Mouse (Mus musculus): ENCODE measurements around the gene Rps21. TPM values are rescaled to one million over a fixed set of nuclear protein-coding genes. Genes with fewer than 3 reads are reported as not detected.

The Rps21 gene
- polyA plus RNA-seq, 1 experiment from 2014 or later, result 631 TPM

DNA sequence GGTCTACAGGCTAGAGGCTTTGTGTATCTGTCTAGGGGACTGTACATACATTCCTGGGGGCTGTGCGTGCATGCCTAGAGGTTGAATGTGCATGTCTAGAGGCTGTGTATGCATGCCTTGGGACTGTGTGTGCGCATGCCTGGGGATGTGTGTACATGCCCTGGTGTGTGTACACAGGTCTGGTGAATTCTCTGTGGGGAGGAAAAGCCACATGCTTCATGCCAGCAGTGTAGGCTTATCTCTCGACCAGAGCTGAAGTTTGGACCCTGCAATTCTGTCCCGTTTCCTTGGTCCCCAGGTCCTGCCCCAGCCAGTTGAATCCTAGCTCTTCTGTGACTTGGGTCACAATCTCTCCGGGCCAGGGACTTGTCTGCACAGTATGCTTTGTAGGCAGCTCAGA lies 34.4 kb downstream of the Rps21 start:
- Histone ChIP-seq H3K9me3 (no peaks in the 10 kb centered on the region), H3K27ac (no peak overlapping the region), H3K27me3 (no peaks in the 10 kb centered on the region; the same call in 1 of the 2 replicates), H3K36me3 (no peaks in the 10 kb centered on the region), H3K4me1 (replicated peaks) (peaks cover 9% of the 10 kb centered on the region), H3K9ac (replicated peaks) (no peak overlapping the region), H3K4me3 (replicated peaks) (no peak overlapping the region), H3K4me2 (no peak overlapping the region)
- ATAC-seq (ENCODE audit: insufficient number of reproducible peaks, insufficient read depth, low FRiP score, low TSS enrichment, low read depth), result no peak
- WGBS, result 79% methylated on average over 5 of the region's 5 CpGs

DNA sequence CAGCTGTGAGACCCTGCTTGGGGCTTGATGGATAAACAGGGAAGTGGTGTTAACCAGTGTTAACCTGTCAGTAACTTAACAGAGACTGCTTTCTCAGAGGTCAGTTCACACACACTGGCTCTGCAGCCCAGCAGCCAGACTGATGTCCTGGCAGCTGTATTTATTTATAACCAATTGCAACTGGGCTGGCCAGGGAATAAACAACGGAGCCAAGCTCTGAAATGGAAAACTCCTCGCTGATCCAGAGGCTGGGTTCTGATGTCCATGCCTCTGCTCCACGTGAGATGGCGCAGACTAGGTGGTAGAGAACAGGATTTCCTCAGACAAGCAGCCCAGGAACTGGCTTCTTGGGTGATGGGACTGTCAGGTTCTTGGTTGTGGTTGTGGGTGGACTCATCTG lies 34.8 kb downstream of the Rps21 start:
- Histone ChIP-seq H3K4me3 (replicated peaks) (no peak overlapping the region), H3K27ac (no peak overlapping the region), H3K4me1 (replicated peaks) (peaks cover 9% of the 10 kb centered on the region), H3K9ac (replicated peaks) (no peak overlapping the region), H3K9me3 (no peaks in the 10 kb centered on the region), H3K36me3 (no peaks in the 10 kb centered on the region), H3K4me2 (no peak overlapping the region), H3K27me3 (no peaks in the 10 kb centered on the region; the same call in 1 of the 2 replicates)
- WGBS, result 66% methylated on average over 4 of the region's 4 CpGs
- no peak for ATAC-seq (ENCODE audit: insufficient number of reproducible peaks, insufficient read depth, low FRiP score, low TSS enrichment, low read depth)

DNA sequence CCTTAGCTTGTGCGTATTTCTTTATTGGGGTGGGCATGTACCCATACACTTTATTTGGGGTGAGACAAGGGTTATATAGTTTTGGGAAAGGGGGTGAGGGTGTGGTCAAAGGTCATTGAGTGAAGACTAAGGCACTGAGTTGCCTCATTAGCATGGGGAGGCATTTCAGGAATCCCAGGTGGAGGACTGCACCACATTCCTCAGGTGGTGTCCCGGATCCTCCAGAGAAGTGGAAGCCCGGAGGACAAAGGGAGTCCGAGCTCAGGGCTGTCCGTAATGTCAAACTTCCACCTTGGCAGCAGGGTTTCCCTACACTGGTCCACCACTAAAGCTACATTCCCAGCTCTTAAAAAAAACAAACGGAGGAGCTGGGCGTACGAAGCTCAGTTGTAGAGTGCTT lies 35.7 kb downstream of the Rps21 start:
- H3K9ac ChIP-seq (replicated peaks), result no peak overlapping the region
- peaks cover 9% of the 10 kb centered on the region for H3K4me1 ChIP-seq (replicated peaks)
- H3K27me3 ChIP-seq, result no peaks in the 10 kb centered on the region; the same call in 1 of the 2 replicates
- H3K4me2 ChIP-seq, result no peak overlapping the region
- H3K9me3 ChIP-seq, result no peaks in the 10 kb centered on the region
- no peak; the same call in 1 of the 2 replicates for ATAC-seq (ENCODE audit: insufficient number of reproducible peaks, insufficient read depth, low FRiP score, low TSS enrichment, low read depth)
- H3K27ac ChIP-seq, result no peak overlapping the region
- WGBS, result 73% methylated on average over 8 of the region's 8 CpGs
- H3K4me3 ChIP-seq (replicated peaks), result no peak overlapping the region
- no peaks in the 10 kb centered on the region for H3K36me3 ChIP-seq

DNA sequence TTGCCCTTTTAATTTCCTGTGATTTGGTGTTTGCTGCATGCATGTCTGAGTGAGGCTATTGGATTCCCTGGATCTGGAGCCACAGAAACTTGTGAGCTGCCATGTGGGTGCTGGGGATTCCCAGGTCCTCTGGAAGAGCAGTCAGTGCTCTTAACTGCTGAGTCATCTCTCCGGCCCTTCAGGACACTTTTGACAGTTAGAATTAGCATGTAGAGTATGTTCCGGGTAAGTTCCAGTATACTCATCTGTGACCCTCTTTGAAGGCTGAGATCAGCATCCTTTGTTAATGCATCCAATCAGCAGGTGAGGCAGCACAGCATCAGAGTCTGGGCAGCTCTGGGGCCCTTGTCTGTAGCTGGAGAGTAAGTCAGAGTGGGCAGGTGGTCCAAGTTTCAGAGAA lies 43.1 kb downstream of the Rps21 start:
- H3K9me3 ChIP-seq, result no peaks in the 10 kb centered on the region
- no peak overlapping the region for H3K4me3 ChIP-seq (replicated peaks)
- no peaks in the 10 kb centered on the region for H3K4me1 ChIP-seq (replicated peaks)
- no peak for ATAC-seq (ENCODE audit: insufficient number of reproducible peaks, insufficient read depth, low FRiP score, low TSS enrichment, low read depth)
- 0 out of 2 replicates have a peak, but pooled peaks cover 5% of the 10 kb centered on the region for H3K27me3 ChIP-seq
- no peak overlapping the region for H3K4me2 ChIP-seq
- WGBS, result 64% methylated on average over 2 of the region's 2 CpGs
- no peak overlapping the region for H3K9ac ChIP-seq (replicated peaks)
- H3K36me3 ChIP-seq, result no peaks in the 10 kb centered on the region
- no peak overlapping the region for H3K27ac ChIP-seq

DNA sequence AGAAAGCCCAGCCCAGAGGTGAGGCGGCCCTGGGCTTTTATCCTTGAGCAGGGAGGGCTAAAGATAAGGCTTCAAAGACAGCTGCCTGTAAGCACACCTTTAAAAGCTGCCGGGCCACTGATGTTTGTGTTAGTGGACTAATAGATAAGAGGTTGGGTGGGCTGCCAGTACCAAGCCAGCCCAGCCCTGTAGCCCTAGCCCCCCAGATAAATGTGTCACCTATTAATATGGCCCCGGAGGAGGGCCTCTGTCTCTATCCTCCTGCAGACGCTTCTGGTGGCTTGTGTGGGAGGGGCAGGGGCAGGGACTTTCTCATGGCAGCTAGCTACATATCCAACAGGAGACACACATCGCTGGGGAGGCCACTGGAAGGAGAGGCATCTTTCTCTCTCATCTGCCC lies 43.6 kb downstream of the Rps21 start:
- H3K9me3 ChIP-seq, result no peaks in the 10 kb centered on the region
- no peak overlapping the region for H3K4me3 ChIP-seq (replicated peaks)
- H3K4me1 ChIP-seq (replicated peaks), result no peaks in the 10 kb centered on the region
- 0 out of 2 replicates have a peak, but pooled peaks cover 5% of the 10 kb centered on the region for H3K27me3 ChIP-seq
- H3K4me2 ChIP-seq, result no peak overlapping the region
- WGBS, result 20% methylated on average over 5 of the region's 5 CpGs
- no peak overlapping the region for H3K27ac ChIP-seq
- no peaks in the 10 kb centered on the region for H3K36me3 ChIP-seq
- no peak overlapping the region for H3K9ac ChIP-seq (replicated peaks)
- ATAC-seq (ENCODE audit: insufficient number of reproducible peaks, insufficient read depth, low FRiP score, low TSS enrichment, low read depth), result no peak

DNA sequence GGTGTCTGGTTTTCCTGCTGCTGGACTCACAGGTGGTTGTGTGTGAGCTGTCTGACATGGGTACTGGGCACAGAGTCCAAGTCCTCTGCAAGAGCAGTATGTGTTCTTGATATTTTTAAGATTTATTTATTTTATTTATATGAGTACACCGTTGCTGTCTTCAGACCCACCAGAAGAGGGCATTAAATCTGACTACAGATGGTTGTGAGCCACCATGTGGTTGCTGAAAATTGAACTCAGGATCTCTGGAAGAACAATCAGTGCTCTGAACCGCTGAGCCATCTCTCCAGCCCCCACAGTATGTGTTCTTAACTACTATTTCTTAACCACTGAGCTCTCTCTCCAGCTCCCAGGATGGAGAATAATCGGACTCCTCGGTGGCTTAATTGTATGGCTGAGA lies 45.0 kb downstream of the Rps21 start:
- Histone ChIP-seq H3K27me3 (0 out of 2 replicates have a peak, but pooled peaks cover 5% of the 10 kb centered on the region), H3K4me3 (replicated peaks) (no peak overlapping the region), H3K4me1 (replicated peaks) (no peaks in the 10 kb centered on the region), H3K36me3 (no peaks in the 10 kb centered on the region), H3K9me3 (no peaks in the 10 kb centered on the region), H3K27ac (no peak overlapping the region), H3K9ac (replicated peaks) (no peak overlapping the region), H3K4me2 (no peak overlapping the region)
- WGBS, result 74% methylated on average over 4 of the region's 4 CpGs
- ATAC-seq (ENCODE audit: insufficient number of reproducible peaks, insufficient read depth, low FRiP score, low TSS enrichment, low read depth), result no peak

DNA sequence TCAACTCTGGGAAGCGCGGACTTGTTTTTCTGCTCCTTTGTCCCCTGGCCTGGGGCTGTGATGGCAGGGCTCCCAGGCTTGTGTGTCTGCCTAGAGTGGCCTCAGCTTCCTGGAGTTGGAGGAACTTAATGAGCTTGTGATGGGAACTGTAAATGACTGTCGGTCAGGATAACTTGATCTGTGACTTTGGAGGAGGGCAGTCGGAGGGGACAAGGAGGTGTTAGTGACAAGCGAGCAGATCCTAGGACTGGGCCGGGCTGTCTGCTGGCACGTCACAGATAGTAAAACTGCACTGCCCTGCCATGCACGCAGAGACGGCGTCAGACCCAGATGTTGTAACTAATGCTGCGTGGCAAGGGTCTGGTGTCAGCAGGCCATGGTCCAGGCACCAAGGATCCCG lies 46.3 kb downstream of the Rps21 start:
- Histone ChIP-seq H3K27me3 (0 out of 2 replicates have a peak, but pooled peaks cover 5% of the 10 kb centered on the region), H3K4me3 (replicated peaks) (no peak overlapping the region), H3K4me2 (no peak overlapping the region), H3K4me1 (replicated peaks) (no peaks in the 10 kb centered on the region), H3K9me3 (no peaks in the 10 kb centered on the region), H3K36me3 (no peaks in the 10 kb centered on the region), H3K27ac (no peak overlapping the region), H3K9ac (replicated peaks) (no peak overlapping the region)
- ATAC-seq (ENCODE audit: insufficient number of reproducible peaks, insufficient read depth, low FRiP score, low TSS enrichment, low read depth), result no peak
- 47% methylated on average over 12 of the region's 12 CpGs for WGBS

DNA sequence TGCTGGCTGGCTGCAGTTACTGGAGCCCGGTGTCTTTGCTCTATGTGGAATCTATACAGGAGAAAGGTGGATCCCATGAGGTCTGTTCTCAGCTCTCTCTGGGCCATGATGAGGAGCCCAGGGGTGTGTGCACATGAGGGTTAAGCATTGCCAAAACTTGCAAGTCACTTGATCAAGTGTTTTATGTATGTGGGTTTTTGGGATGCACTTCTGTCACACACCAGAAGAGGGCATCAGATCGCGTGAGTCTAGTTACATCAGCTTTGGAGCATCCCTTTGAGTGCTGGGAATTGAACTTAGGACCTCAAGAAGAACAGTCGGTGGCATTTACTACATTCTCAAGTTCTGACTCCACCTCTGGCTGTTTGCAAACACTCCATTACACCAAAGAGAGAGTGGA lies 47.4 kb downstream of the Rps21 start:
- H3K4me2 ChIP-seq, result no peak overlapping the region
- no peaks in the 10 kb centered on the region for H3K4me1 ChIP-seq (replicated peaks)
- 0 out of 2 replicates have a peak, but pooled peaks cover 5% of the 10 kb centered on the region for H3K27me3 ChIP-seq
- H3K4me3 ChIP-seq (replicated peaks), result no peak overlapping the region
- H3K27ac ChIP-seq, result no peak overlapping the region
- no peak for ATAC-seq (ENCODE audit: insufficient number of reproducible peaks, insufficient read depth, low FRiP score, low TSS enrichment, low read depth)
- no peaks in the 10 kb centered on the region for H3K36me3 ChIP-seq
- WGBS, result 56% methylated on average over 4 of the region's 4 CpGs
- H3K9me3 ChIP-seq, result no peaks in the 10 kb centered on the region
- no peak overlapping the region for H3K9ac ChIP-seq (replicated peaks)

DNA sequence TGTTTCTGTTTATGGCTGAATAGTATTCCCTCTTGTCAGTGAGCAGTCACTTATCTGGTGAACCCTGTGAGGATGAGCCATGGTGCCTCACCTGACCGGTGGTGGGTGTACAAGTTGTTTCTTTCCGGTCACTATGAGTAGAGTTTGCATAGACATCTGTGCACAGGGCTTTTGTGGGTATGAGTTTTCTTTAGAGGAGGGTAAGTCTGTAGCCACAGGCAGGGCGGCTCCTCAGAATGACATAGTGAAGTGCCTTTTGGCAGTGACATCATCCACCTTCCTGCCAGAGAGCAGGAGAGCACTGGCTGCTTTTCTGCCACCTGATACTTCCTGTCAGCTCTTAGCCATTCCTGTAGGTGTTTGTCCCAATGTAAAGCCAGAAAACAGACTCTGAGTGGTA lies 48.3 kb downstream of the Rps21 start:
- no peaks in the 10 kb centered on the region for H3K9me3 ChIP-seq
- WGBS, result 85% methylated on average over 3 of the region's 3 CpGs

DNA sequence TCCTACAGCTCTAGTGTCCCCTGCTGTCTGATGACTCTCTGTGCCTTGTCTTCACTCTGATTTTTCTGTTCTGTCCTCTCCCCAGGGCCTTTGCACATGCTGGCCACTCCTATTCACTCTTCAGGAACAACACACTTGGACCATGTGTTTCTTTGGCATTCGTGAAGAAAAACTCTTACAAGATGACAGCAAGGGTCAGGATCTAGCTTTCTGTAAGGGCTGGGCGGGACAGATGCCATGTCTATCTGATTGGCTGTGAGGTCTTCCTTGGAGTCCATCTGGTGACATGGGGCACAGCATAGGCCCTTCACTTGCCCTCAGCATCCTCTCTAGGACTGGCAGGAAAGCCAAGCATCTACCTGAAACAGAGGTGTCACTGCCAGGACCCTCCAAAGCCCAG lies 48.8 kb downstream of the Rps21 start:
- 79% methylated on average over 2 of the region's 2 CpGs for WGBS
- Histone ChIP-seq H3K9me3 (no peaks in the 10 kb centered on the region), H3K27me3 (no peaks in the 10 kb centered on the region), H3K27ac (no peak overlapping the region), H3K36me3 (no peaks in the 10 kb centered on the region), H3K4me2 (no peak overlapping the region), H3K4me3 (replicated peaks) (no peak overlapping the region), H3K4me1 (replicated peaks) (no peaks in the 10 kb centered on the region), H3K9ac (replicated peaks) (no peak overlapping the region)
- no peak for ATAC-seq (ENCODE audit: insufficient number of reproducible peaks, insufficient read depth, low FRiP score, low TSS enrichment, low read depth)

More for the DNA sequence above, 48.3 kb downstream of the Rps21 start:
- H3K27ac ChIP-seq, result no peak overlapping the region
- H3K4me2 ChIP-seq, result no peak overlapping the region
- no peak for ATAC-seq (ENCODE audit: insufficient number of reproducible peaks, insufficient read depth, low FRiP score, low TSS enrichment, low read depth)
- H3K9ac ChIP-seq (replicated peaks), result no peak overlapping the region
- 0 out of 2 replicates have a peak, but pooled peaks cover 4% of the 10 kb centered on the region for H3K27me3 ChIP-seq
- H3K36me3 ChIP-seq, result no peaks in the 10 kb centered on the region
- H3K4me3 ChIP-seq (replicated peaks), result no peak overlapping the region
- H3K4me1 ChIP-seq (replicated peaks), result no peaks in the 10 kb centered on the region

DNA sequence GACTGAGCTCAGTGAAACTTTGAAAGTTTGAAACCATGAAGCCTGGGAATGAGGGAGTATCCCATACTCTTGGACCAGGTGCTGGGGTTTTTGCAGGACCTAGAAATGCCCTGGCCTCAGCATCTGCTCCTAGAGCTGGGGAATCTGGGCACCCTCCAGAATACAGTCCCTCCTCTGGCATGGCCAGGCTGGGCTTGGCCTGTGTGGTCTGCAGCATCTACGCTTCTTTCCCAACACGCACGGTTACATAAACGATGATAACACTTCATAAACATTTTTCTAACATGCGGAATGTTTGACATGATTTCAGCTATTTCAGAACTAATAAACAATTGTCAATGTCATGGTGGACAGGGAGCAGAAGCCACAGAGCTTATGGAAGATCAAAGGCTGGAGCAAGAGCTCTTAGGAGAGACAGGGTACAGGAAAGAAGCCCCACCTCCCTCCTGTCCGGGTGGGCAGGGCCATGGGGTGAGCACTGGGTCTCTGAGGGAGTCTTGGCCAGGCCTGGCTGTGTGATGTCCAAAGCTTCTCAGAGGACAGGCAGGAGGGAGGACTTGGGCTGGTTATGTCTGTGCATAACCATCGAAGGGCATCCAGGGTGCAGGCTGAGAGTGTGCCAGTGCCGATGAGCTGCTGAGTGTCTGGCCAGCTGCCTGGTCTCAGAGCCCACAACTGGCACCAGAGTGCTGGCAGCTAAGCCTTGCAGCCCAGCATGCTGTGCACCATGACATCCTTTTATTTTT lies 49.4 kb downstream of the Rps21 start:
- Histone ChIP-seq H3K4me2 (no peak overlapping the region), H3K9me3 (no peaks in the 10 kb centered on the region), H3K27me3 (no peaks in the 10 kb centered on the region), H3K4me1 (replicated peaks) (no peaks in the 10 kb centered on the region), H3K27ac (no peak overlapping the region), H3K36me3 (no peaks in the 10 kb centered on the region), H3K9ac (replicated peaks) (no peak overlapping the region), H3K4me3 (replicated peaks) (no peak overlapping the region)
- ATAC-seq (ENCODE audit: insufficient number of reproducible peaks, insufficient read depth, low FRiP score, low TSS enrichment, low read depth), result no peak
- 83% methylated on average over 8 of the region's 8 CpGs for WGBS

DNA sequence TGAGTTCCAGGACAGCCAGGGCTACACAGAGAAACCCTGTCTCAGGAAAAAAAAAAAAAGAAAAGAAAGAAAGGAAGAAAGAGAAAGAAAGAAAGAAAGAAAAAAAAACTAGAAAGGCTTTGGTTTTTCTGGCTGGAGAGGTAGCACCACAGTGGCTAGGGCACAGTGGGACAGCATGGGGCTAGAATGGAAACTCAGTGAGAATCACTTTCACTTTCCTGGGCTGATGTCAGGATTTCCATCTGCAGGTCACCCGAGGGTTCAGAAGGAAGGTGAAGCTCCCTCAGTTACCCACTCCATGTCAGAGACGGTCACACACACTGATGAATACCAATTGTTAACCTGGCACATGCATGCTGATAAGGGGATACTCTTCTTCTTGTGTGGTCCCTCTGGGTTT lies 50.5 kb downstream of the Rps21 start:
- no peaks in the 10 kb centered on the region for H3K9me3 ChIP-seq
- H3K27ac ChIP-seq, result no peak overlapping the region
- H3K27me3 ChIP-seq, result no peaks in the 10 kb centered on the region

More for the DNA sequence above, 50.5 kb downstream of the Rps21 start:
- Histone ChIP-seq H3K36me3 (no peaks in the 10 kb centered on the region), H3K9ac (replicated peaks) (no peak overlapping the region), H3K4me3 (replicated peaks) (no peak overlapping the region), H3K4me2 (no peak overlapping the region), H3K4me1 (replicated peaks) (no peaks in the 10 kb centered on the region)
- no peak for ATAC-seq (ENCODE audit: insufficient number of reproducible peaks, insufficient read depth, low FRiP score, low TSS enrichment, low read depth)
- 48% methylated on average over 2 of the region's 2 CpGs for WGBS

Measured in limb, embryonic 12.5 days (tissue).